Mouse (Mus musculus) liver, embryonic 14.5 days (tissue): ENCODE results near the gene Gm21981.

Experiments used
- CTCF ChIP-seq: IDR thresholded peaks from 2 replicates; pipeline ENCODE4 v1.5.1; 2016; ENCODE audit warnings: antibody characterized with exemption, low read depth, control low read depth
- EP300 ChIP-seq: IDR thresholded peaks from 2 replicates; pipeline ENCODE4 v1.6.1; 2016; ENCODE audit warnings: antibody characterized with exemption, low read depth

- TF ChIP-seq CTCF (no peak), EP300 (no peak)
Observed at GRCm38 (mm10) chr17:47707961-47708360, 13.7 kb upstream of the Gm21981 start.
